Mouse (Mus musculus) adrenal gland, postnatal 25 days (tissue): ENCODE data around the gene Olfr639. TPM values are rescaled to one million over a fixed set of nuclear protein-coding genes. Genes with fewer than 3 reads are reported as not detected.
"Not testable (repeated sequence)": the region's sequence is repeated elsewhere in the genome, so short reads cannot be mapped to it uniquely, and the experiment has no call there.

Source experiments
- DNase-seq: peaks from one replicate; pipeline ENCODE4 v3.0.0; 2021; ENCODE audit warnings: mixed read lengths
- long read RNA-seq: library from polyadenylated mRNA; stranded (forward); transcript quantifications from one replicate; pipeline ENCODE4 v2.0.0, GENCODE M21; 2021
- total RNA-seq: library from RNA; stranded (reverse); gene quantifications from 2 replicates; pipeline ENCODE4 v1.2.3, GENCODE M21; 2021

The Olfr639 gene
- total RNA-seq = 0.06 TPM in 1 of 2 replicates, not detected in the other
- long read RNA-seq = 0 reads

DNA sequence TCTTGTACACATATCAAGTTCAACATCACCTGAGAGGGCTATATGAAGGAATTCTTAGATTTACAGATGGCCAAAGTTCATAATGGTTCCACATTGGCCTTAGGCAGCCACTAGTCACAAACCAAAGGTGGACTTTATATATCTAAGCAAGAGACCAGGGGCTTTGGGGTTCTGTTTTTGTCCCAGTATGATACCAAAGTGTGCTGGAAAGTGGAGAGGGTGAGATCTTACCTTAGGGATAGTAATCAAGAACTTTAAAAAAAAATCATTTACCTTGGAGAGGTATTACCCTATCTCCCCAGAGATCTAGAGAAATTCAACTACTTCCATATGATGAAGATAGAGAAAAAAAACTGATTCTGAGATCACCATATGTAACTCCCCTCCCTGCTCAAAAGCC is at the start of gene Olfr639:
Gene Olfr639, minus strand, starts transcription at position 101 of the 400 bp plus-strand sequence.
- no peak for DNase-seq

- no peak for DNase-seq
Measured at GRCm38 (mm10) chr7:104061345-104061744, 44.2 kb upstream of the Olfr639 start, which contains the start of gene 4930516K23Rik. Gene 4930516K23Rik, minus strand, starts transcription at chr7:104061445.

- DNase-seq = no peak
Measured at GRCm38 (mm10) chr7:104059215-104059614, 42.1 kb upstream of the Olfr639 start.

- DNase-seq = no peak
Measured at GRCm38 (mm10) chr7:104052566-104052965, 35.5 kb upstream of the Olfr639 start, which contains the start of gene Olfr642. Gene Olfr642, minus strand, starts transcription at chr7:104052666.

DNA sequence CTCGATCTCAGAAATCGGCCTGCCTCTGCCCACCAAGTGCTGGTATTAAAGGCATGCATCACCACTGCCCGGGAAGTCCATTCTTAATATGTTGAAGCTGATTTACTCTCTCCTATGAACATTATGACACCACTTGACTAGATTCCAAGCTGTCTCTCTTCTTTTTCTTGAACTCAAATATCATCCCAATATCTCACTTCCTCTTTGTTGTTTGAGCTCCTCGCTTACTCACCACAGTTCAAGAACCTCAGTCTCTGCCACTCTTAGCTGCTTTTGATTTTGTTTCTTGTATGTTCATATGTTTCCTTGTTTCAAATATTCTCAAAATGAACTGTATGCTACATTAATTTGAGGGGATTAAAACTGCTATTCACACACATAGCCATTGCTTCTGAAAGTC is 33.6 kb upstream of the Olfr639 start:
- no peak for DNase-seq

DNA sequence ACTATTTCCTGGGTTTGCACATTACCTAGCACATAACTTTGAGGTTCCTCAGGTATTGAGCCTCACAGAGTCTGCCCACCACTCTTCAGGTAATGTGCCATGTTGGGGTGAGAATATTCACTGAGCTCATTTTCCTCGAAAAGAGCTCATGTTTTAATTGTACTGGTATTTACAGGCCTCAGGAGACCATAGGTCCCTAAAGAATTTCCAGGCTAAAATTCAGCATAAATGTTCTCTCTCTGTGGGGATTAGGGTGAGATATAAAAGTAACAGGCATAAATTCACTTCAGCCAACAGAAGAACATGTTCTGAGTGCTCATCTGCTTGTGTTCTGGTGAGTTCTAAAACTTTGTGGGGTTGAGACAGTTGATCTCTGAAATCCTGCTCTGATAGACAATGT is 18.0 kb upstream of the Olfr639 start, which contains the start of gene Olfr641:
Gene Olfr641, plus strand, starts transcription at position 301 of the 400 bp plus-strand sequence.
- no peak for DNase-seq

- DNase-seq = no peak
Measured at GRCm38 (mm10) chr7:104026978-104027377, 9.9 kb upstream of the Olfr639 start.

DNA sequence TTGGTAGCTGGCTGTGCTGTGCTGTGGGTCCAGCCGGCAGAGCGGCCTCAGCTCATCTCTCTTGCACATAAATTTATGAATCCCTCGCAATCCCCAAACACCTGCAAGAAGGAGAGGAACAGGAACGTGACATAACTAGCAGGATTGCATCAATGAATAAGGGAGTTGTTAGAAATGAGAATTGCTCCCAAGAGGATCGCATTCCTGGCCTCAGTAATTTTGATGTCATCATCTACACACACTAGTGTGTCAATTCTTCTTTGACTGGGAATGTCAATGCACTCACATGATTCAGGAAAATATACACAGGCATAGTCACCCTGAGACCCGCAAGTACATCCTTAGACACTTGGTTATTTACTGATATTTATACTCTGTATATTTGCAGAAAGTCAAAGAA is 8.4 kb upstream of the Olfr639 start, which contains the start of gene Olfr640:
Gene Olfr640, minus strand, starts transcription at position 101 of the 400 bp plus-strand sequence.
- no peak for DNase-seq

- no peak for DNase-seq
Measured at GRCm38 (mm10) chr7:104021651-104022050, 4.5 kb upstream of the Olfr639 start.

- no peak for DNase-seq
Measured at GRCm38 (mm10) chr7:104018953-104019352, 1.9 kb upstream of the Olfr639 start.

DNA sequence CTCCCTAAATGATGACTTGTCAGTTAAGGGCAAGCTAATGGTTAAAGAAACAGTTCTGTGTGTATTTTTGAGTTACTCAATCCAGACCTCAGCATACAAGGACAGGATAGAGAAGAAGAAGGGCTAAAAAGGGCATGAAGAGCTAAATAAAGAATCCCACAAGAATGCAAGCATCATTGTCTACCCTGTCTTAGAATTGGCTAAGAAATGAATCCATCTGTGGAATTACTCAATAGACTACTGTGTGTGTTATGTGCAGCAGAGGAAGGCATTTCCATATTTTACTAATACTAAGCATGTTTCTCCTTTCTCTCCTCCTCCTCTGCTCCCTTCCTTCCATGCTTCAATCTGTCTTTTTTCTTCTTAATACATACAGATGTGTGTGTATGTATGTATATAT is 18.0 kb downstream of the Olfr639 start:
- DNase-seq = no peak

- no peak for DNase-seq
Measured at GRCm38 (mm10) chr7:103998446-103998845, 18.7 kb downstream of the Olfr639 start, which contains the start of gene Olfr638. Gene Olfr638, plus strand, starts transcription at chr7:103998746.

- DNase-seq = no peak
Measured at GRCm38 (mm10) chr7:103971782-103972181, 45.3 kb downstream of the Olfr639 start.

- DNase-seq = no peak
Measured at GRCm38 (mm10) chr7:103970852-103971251, 46.3 kb downstream of the Olfr639 start, which contains the start of gene Olfr635. Gene Olfr635, plus strand, starts transcription at chr7:103971152.

- not testable (repeated sequence) for DNase-seq
Measured at GRCm38 (mm10) chr7:103966873-103967272, 50.2 kb downstream of the Olfr639 start.

Other genes with a start within 250 kb of the Olfr639 start
- gene Olfr69, start 245.7 kb downstream of the Olfr639 start, total RNA-seq = not detected in 2 replicates
- not detected in 2 replicates for gene Olfr68, start 237.6 kb downstream of the Olfr639 start, total RNA-seq
- not detected in 2 replicates for gene Olfr67, start 225.5 kb downstream of the Olfr639 start, total RNA-seq
- gene Hbb-bt, start 203.3 kb downstream of the Olfr639 start, total RNA-seq = 217 and 281 TPM in 2 replicates
- gene Hbb-bs, start 189.2 kb downstream of the Olfr639 start, total RNA-seq = 2,100 and 2,179 TPM in 2 replicates
- gene Hbb-bh2, start 176.8 kb downstream of the Olfr639 start, total RNA-seq = not detected in 2 replicates
- gene Hbb-bh1, start 174.1 kb downstream of the Olfr639 start, total RNA-seq = not detected in 2 replicates
- gene Hbb-y, start 164.1 kb downstream of the Olfr639 start, total RNA-seq = not detected in 2 replicates
- gene Olfr66, start 131.1 kb downstream of the Olfr639 start, total RNA-seq = not detected in 2 replicates
- gene Olfr64, start 122.8 kb downstream of the Olfr639 start, total RNA-seq = not detected in 2 replicates
- not detected in 2 replicates for gene Olfr65, start 113.8 kb downstream of the Olfr639 start, total RNA-seq
- gene Olfr631, start 88.5 kb downstream of the Olfr639 start, total RNA-seq = not detected in 2 replicates
- not detected in 2 replicates for gene Olfr632, start 83.0 kb downstream of the Olfr639 start, total RNA-seq
- gene Olfr633, start 72.9 kb downstream of the Olfr639 start, total RNA-seq = not detected in 2 replicates
- 0.06 TPM in 1 of 2 replicates, not detected in the other for gene Olfr635, start 46.2 kb downstream of the Olfr639 start, total RNA-seq
- gene Olfr638, start 18.6 kb downstream of the Olfr639 start, total RNA-seq = not detected in 2 replicates
- not detected in 2 replicates for gene Olfr640, start 8.3 kb upstream of the Olfr639 start, total RNA-seq
- gene Olfr641, start 18.1 kb upstream of the Olfr639 start, total RNA-seq = not detected in 2 replicates
- gene Olfr642, start 35.4 kb upstream of the Olfr639 start, total RNA-seq = not detected in 2 replicates
- not detected in 2 replicates for gene 4930516K23Rik, start 44.1 kb upstream of the Olfr639 start, total RNA-seq
- not detected in 2 replicates for gene Olfr644, start 54.6 kb upstream of the Olfr639 start, total RNA-seq
- gene Olfr645, start 68.2 kb upstream of the Olfr639 start, total RNA-seq = not detected in 2 replicates
- gene Olfr646, start 87.6 kb upstream of the Olfr639 start, total RNA-seq = not detected in 2 replicates
- gene Ubqln5, start 112.5 kb upstream of the Olfr639 start, total RNA-seq = not detected in 2 replicates
- gene Olfr643, start 120.1 kb upstream of the Olfr639 start, total RNA-seq = not detected in 2 replicates
- gene Ubqln3, start 126.0 kb upstream of the Olfr639 start, total RNA-seq = not detected in 2 replicates
- not detected in 2 replicates for gene Ubqlnl, start 133.3 kb upstream of the Olfr639 start, total RNA-seq
- gene Olfm5, start 147.5 kb upstream of the Olfr639 start, total RNA-seq = not detected in 2 replicates
- gene Olfr648, start 166.1 kb upstream of the Olfr639 start, total RNA-seq = not detected in 2 replicates
- not detected in 2 replicates for gene Olfr649, start 178.7 kb upstream of the Olfr639 start, total RNA-seq
- gene Trim6, start 201.5 kb upstream of the Olfr639 start, total RNA-seq = 0.48 and 1.2 TPM in 2 replicates
- gene Trim34a, start 227.2 kb upstream of the Olfr639 start, total RNA-seq = 7.7 and 12.1 TPM in 2 replicates